Mouse (Mus musculus): ENCODE results near the gene Nmt2. TPM values are rescaled to one million over a fixed set of nuclear protein-coding genes. Genes with fewer than 3 reads are reported as not detected.

Gene Nmt2
- total RNA-seq (2021): 1 to 10 TPM; 9.2 to 9.9 TPM

DNA sequence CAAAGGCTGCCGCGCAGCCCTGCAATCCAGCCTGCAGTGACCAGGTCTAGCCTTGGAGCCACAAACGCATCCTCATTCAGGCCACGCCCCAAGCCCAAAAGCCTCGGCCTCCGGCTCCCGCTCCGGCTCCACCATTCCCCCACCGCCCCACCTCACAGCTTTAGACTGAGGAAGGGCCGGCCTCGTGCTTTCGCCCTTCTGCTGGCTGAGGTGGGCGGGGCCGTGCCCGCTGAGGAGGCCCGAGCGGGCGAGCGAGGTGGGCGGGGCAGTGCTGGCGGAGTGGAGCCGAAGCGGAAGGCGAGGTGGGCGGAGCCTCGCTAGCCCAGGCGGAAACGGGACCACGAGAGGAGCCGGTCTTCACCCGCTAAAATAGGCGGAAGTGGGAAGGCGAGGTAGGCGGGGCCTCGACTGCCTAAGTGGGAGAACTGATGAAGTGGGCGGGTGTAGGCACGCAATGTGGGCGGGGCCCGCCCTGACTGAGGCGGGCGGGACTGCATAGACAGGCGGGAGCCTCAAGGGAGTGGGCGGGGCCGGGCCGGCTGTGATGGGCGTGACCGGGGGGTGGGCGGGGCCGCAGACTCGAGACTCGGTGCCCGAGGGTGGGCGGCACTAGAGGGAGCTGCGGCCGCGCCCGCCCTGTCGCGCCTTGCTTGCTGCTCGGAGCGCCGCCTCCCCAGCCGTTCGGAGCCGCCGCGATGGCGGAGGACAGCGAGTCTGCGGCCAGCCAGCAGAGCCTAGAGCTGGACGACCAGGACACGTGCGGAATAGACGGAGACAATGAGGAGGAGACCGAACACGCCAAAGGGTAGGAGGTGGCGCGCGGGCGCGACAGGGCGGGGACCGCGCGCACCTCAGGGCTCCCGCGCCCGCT is at the start of gene Nmt2:
Gene Nmt2 (plus strand): TSS at position 611 of the 871 bp plus-strand sequence.
- intact Hi-C loops (cut with DNase I): loop anchor here (2.0 to 5.0 kb wide), 2 partner anchors 49 to 167 kb away; partner anchors contain the start of gene Rpp38
- DNase-seq (ENCODE audit: low spot score): peak; percentile 100

DNA sequence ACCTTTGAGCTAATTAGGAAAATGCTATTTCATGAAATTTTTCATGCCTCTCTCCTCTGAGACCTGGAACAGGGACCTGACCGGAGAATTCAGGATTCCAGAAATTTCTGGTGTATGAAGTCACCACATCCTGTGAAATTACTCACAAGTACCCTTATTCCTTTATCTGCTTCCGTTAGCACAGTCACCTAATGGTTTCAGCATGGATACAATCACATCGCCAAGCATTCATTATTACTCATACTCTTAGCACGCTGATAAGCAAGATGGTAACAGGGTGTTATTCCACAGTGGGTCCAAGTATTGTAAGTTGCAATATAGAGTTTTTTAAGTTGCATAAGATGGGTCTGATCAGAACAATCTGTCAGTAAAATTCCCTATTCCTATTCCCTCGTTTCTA is 44.8 kb upstream of the Nmt2 start:
- intact Hi-C loops (cut with DNase I): no loop called here
- DNase-seq (ENCODE audit: low spot score): no peak

DNA sequence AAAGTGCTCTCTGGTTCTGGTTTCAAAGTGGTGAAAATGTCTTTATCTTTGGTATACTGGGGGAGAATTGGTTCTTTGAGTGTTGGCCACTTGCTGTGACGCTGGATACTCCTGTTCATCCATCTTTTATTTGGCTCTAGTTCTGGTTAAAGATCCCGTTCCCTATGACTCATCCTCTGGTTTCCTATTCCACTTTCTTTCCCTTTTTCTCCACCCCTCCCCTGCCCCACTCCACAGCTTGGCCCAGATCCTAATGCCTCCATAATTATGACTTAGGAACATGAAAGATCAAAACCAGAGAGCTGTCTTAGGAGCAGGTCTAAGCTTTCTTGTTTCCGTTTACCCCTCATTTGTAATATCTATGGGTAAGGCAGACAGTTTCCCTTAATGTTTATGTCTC is 39.8 kb upstream of the Nmt2 start:
- intact Hi-C loops (cut with DNase I): no loop called here
- DNase-seq (ENCODE audit: low spot score): no peak

DNA sequence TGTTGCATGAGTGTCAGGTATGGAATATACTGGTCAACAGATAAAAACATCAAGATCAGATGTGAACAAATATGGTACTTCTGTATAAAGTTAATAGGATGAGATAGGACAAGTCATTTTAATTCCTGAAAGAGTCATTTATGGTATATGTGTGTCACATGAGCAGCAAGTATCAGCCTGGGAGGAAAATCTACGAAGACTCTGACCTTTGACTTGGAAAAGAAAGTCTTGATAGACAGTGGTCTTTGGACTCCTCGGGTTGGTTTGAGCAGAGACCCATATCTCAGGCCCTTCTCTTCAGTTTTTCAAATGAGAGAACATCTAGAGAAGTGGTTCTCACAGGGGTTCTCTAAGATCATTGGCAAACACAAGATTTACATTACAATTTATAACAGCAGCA is 32.7 kb upstream of the Nmt2 start:
- intact Hi-C loops (cut with DNase I): no loop called here
- no peak for DNase-seq (ENCODE audit: low spot score)

DNA sequence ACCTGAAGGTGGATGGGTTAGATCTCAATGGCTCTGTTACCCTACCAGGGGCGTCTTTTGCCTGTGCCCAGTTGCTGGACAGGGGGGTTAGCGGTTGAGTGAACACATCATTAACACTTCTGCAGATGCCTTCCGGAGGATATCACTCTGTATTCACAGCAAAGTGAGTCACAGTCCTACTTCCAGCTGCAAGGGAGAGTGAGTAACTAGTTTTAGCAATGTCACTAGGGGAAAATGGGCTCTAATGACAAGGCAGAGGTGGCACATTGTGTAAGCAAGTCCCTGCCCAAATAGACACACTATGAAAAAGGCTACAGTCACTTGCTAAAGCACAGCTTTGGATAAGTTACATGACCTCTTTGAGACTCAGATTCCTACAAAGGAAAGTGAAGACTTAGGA is 17.5 kb upstream of the Nmt2 start:
- intact Hi-C loops (cut with DNase I): no loop called here

DNA sequence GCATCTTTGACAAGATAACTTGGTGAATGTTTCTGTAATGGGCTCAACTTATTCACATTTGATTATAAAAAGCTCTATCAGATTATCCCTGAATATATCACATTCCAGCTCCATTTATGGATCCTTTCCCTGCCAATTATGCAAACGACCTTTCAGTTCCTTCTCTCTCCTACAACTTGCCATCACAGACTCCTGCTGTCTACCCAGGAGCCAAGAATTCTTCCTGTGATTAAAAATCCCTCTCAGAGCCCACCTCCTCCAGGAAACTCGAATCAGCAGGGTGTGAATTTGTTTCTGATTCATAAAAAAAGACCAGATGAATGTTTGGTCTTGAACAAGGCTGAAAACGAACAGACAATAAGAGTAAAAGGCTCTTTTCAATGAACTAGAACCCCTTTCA is 16.1 kb upstream of the Nmt2 start:
- intact Hi-C loops (cut with DNase I): no loop called here
- DNase-seq (ENCODE audit: low spot score): no peak

More for the DNA sequence above, 17.5 kb upstream of the Nmt2 start:
- no peak for DNase-seq (ENCODE audit: low spot score)

DNA sequence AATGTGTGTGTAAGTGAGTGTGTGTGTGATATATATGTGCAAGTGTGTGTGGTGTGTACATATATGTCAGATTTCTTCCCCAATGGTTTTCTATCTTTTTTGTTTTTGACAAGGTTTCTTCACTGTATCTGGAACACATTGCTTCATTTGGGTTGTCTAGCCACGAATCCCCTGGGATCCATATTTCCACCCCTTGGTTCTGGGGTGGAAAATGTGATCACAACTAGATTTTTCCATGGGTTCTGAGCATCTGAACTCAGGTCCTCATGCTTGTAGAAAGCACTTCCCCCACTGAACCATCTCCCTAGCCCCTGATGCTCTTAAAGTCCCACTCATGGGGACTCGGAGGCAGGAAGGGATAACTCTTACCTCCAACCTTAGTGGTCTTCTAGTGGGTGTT is 10.7 kb upstream of the Nmt2 start:
- intact Hi-C loops (cut with DNase I): no loop called here
- DNase-seq (ENCODE audit: low spot score): no peak

DNA sequence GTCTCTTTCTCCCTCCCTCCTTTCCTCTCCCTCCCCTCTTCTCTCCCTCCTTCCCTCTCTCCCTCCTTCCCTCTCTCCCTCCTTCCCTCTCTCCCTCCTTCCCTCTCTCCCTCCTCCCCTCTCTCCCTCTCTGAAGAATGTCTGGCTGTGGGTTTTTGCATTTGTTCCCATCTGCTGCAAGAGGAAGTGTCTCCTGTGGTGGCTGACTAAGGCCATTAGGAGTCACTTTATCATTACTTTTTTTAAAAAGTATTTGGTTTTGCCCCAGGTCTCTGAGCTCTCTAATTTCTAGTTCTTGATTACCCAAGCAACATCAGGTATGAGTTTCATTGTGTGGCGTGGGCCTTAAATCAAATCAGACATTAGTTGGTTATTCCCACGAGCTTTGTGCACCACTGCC is 7.9 kb upstream of the Nmt2 start:
- DNase-seq (ENCODE audit: low spot score): no peak
- intact Hi-C loops (cut with DNase I): loop anchor here (5.0 kb wide), 1 partner anchor 44 kb away; no protein-coding TSS in a partner anchor

DNA sequence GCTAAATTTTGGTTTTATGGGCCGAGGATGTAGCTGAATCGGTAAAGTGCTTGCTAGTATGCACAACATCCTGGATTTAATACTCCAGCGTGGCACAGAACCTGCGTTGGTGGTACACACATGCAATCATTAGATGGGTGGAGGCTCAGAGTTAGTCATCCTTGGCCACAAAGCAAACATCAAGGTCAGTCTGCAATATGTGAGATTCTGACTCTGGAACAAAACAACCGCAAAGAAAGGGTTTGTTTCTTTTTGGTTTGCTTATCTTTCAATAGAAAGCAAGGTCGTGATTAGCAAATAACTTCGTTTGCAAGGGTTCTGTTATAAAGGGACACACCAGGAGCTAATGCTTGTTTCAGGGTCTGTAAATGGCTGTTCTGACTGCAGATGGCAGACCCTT is 6.5 kb upstream of the Nmt2 start:
- intact Hi-C loops (cut with DNase I): loop anchor here (5.0 kb wide), 1 partner anchor 45 kb away; no protein-coding TSS in a partner anchor
- no peak for DNase-seq (ENCODE audit: low spot score)

DNA sequence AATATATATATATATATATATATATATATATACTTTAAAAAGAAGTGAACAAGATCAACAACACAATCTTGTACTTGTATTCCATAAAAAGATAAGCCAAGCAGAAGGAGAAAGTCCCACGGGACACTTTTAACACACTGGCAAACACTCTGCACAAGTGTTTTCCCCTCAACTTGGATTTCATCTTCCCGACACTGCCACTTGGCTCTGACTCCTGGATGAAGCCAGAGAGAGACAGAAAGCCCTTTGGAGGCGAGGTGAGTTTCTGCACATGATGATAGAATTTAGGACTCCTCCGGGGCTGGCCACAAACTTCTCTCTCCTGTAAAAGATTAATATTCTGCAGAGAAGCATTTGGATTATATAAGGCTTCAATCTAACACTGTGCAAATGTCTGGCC is 2.7 kb upstream of the Nmt2 start:
- DNase-seq (ENCODE audit: low spot score): no peak
- intact Hi-C loops (cut with DNase I): loop anchor here (5.0 kb wide), 1 partner anchor 164 kb away; no protein-coding TSS in a partner anchor

DNA sequence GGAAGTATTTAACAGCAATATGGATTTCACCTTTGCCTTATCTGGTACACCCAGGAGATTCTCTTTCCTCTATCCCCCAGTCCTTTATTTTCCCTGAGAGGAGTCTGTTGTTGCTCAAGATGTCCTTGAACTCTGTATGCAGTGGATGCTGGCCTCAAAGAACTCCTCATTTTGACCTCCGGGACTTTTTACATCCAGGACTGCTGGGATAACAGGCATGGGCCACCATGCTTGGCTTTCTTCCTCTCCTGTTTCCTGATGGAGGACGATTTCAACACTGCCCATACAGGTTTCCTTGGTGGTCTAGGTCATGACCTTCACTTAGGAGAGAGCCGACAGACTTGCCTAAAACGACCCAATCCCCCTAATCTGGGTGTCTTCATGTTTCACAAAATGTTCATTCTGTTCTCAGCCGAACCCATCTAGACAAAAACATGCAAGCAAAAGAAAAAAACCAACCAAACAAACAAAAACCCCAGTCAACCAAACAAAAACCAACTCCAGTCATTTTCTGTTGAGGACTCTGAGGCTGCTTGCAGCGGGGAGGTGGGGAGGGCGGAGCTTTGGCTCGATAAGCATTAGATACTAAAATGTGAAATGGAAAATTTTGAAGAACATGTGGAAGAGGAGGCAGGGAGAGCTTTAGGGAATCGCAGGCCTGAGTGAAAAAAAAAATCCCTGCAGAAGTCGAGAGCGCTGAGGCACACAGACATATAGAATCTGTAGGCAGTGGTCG is 978 bp upstream of the Nmt2 start:
- no peak for DNase-seq (ENCODE audit: low spot score)
- intact Hi-C loops (cut with DNase I): loop anchor here (5.0 kb wide), 1 partner anchor 166 kb away; no protein-coding TSS in a partner anchor

DNA sequence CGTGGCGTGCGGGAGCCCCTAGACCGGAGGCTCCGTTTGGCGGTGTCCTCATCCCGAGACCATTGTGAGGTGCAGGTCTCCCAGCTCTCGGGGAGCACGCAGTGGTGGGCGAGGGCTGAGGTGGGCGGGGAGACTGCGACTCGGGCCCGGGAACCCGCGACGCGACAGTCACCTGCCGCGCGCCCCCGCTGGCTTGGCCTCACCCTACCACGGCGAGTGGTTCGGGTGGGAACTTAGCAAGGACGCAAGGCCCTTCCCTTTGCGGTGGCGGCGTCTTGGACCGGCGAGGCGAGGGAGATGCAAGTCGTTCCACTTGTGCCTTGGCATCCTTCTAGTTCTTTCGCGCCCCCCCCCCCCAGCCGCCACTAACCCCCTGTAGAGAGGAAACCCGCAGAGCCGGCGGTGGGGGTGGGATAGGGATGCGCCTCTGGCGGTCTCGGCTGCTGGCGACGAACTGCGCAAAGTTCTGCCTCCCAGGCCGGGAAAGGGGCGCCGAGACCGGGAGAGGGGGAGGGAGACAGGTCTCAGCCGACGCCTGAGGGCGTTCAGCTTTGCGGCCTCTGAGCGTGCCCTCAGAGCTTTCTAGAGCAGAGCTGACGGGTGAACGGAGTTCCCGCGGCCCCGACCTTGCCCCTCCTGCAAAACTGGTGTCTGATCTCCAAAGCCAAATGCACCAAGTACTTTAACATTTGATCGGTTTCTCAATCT is 615 bp downstream of the Nmt2 start:
- intact Hi-C loops (cut with DNase I): loop anchor here (2.0 to 5.0 kb wide), 2 partner anchors 48 to 167 kb away; partner anchors contain the start of gene Rpp38

DNA sequence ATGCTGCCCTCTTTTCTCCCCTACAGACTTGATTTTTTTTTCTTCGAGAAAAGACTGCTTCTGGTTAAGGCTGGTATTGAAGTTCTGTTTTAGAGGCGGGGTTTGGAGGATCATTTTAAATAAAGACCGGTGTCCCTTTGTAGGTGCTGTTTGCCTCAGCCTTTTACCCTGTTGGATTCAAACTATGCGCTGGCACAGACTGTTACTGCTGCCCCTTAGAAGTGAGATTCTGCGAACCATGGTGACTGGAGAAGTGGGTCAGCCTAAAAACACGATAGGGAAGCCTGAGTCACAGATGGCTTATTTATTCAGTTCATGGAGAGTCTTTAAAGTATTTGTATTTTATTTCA is 1.1 kb downstream of the Nmt2 start:
- no peak for DNase-seq (ENCODE audit: low spot score)
- intact Hi-C loops (cut with DNase I): loop anchor here (2.0 kb wide), 1 partner anchor 48 kb away; the partner anchor contains the start of gene Rpp38

More for the DNA sequence above, 615 bp downstream of the Nmt2 start:
- no peak for DNase-seq (ENCODE audit: low spot score)

DNA sequence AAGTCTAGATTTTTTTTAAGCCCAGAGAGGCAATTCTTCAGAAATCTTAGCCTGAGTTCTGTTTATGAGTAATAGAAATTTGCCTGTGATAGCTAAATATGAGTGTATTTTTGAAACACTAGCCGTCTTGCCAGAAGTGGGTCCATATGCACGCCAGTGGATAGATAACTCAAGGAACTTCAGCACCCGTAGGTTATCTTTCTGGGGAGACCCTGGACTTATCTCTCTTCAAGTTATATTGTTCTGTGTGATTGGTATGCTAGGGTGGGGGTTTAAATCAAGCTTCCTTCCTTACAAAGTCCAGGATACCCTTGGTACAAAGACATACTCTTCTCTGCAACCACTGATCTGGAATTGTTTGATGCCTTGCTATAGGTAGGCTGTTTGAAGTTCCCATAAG is 1.7 kb downstream of the Nmt2 start:
- no peak for DNase-seq (ENCODE audit: low spot score)
- intact Hi-C loops (cut with DNase I): loop anchor here (2.0 kb wide), 1 partner anchor 47 kb away; the partner anchor contains the start of gene Rpp38

DNA sequence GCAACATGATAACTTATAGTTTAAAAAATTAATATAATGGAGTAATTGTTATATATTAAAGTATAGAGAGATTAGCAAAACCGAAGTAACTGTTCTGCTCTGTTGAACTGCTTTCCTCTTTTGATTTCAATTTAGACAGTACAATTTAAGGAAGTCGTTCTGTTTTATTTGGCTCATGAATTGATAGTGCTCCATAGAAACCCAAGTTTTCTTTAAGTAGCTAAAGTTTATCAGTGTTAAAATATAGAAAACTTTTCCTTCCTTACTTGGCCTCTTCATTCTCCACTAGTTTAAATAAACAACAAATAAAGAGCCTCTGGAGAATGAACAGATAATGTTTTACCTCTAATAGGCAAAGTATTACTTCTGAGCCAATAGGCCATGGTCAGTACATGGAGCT is 2.2 kb downstream of the Nmt2 start:
- no peak for DNase-seq (ENCODE audit: low spot score)
- intact Hi-C loops (cut with DNase I): no loop called here

DNA sequence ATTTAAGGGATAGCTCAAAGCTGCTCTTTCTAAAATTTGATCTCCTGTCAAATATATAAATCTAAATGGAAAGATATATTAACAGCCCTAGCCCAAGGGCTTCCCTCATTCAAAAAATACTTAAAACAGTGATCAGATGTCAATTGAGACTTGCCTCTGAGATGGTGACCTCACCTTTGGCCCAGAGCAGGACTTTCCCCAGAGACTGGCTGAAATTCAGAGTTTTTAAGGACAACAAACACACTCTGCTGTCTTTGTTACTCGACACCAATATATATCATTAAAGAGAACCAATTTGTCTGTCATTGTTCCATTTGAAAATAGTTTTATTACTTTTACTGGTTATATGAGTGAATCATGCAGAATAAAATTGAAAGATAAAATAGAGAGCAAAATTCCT is 5.6 kb downstream of the Nmt2 start:
- intact Hi-C loops (cut with DNase I): no loop called here
- DNase-seq (ENCODE audit: low spot score): no peak

DNA sequence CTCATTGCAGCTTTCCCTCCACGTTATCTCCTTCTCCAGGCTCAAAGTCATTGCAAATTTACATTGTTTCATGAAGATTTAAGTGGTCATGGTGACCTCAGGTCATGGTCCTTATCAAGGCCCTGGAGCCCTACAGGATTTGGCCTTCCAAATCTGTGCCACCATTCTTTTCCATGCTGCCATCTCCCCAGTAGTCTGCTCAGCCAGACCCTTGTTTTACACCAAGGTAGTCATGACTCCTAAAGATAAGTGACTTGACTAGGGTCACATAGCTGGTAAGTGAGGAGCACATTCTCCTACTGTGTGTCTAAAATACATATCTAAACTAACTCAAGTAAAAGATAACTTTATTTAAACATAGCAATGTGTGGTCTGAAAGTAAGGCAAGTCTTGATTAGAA is 8.2 kb downstream of the Nmt2 start:
- no peak for DNase-seq (ENCODE audit: low spot score)
- intact Hi-C loops (cut with DNase I): no loop called here

DNA sequence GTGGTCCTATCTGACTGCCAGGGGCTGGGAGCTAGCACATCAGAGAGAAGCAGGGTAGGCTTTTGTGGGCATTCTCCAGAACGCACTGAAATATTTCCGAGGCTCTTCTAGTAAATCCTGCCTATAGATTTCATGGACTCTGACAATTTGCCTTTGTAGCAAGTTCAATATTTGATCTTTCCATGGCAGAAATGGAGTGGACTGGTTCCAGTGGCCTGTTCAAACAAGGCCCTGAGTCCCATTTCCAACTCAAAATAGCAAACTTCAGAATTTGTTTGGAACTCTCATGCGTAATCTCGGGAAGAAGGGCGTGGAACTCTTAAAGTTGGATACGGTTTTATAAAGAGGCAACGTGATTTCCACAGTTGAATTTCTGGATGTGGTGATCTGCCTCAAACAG is 11.8 kb downstream of the Nmt2 start:
- no peak for DNase-seq (ENCODE audit: low spot score)
- intact Hi-C loops (cut with DNase I): no loop called here

DNA sequence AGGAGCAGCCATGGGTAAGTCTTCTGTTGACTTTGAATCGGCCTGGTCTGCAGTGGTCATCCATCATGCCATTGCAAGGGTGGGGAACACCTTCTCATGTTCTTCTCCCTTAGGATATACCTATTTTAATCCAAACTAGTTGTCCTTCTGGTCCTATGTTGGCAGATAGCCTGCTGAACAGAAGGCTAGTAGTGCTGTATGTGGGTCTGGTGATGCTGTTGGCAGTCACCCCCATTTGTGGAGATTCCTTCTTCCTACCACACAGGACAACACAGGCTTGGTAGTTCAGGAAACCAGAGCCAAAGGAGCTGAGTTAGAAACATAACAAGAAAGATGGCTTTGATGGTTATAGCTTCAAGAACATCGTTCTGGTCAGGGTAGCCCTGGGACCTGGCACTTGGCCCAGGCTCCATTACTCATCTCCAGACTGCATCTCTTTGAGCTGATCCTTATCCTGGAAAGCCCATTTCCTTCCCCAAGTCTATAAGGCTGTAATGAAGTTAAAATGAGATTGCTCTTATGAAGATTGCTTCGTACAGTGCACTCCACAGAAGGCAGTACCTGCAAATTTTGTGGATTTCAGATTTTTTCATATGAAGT is 21.5 kb downstream of the Nmt2 start:
- intact Hi-C loops (cut with DNase I): no loop called here
- no peak for DNase-seq (ENCODE audit: low spot score)

DNA sequence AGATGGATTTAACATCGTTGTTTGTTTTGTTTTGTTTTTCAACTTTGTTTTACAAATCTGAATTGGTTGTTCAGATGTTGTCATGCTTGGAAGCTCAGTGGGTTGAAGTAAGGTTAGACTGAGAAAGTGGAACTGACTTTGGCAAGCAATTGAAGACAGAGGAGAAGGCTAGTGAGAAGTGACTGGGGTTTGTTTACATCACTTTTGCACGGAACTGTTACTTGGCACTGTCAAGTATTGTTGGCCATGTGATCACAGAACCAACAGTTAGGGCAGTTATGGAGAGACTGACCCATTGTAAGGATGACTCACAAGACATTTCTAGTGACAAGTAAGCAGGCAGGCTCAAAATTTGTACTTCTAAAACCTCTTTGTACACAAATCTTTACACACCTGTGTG is 39.1 kb downstream of the Nmt2 start:
- DNase-seq (ENCODE audit: low spot score): no peak
- intact Hi-C loops (cut with DNase I): no loop called here
